Mouse (Mus musculus) spleen, adult 2 months (tissue): ENCODE results near the gene Pfkfb2.

ENCODE experiments used
- CTCF ChIP-seq: fragments of 200-500 bp; IDR thresholded peaks from 2 replicates; pipeline ENCODE4 v1.5.1; 2011; ENCODE audit warnings: mild to moderate bottlenecking, inconsistent platforms; ENCODE audit not compliant: insufficient read depth, insufficient read length, insufficient replicate concordance; ENCODE audit errors: extremely low read depth
- POLR2A ChIP-seq: fragments of 200-500 bp; IDR thresholded peaks from 2 replicates; pipeline ENCODE4 v1.6.1; 2011; ENCODE audit warnings: low read depth, low read length, inconsistent platforms

DNA sequence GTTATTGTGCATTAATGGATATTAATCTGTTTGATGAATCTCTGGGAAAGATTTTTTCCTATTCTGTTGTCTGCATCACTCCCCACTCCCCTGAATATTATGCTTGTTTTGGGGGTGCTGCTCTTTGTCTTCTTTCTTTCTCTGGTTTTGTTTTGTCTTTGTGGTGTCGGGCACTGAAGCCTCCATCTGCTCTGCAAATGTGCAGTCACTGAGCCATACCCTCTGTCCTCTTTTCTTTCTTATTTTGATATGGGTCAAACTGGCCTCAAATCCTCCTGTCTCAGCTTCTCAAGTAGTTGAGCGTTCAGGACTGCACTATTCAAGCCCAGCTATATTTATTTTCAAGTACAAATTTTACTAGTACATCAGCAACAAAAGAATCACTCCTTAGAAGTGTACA, 46.2 kb upstream of the Pfkfb2 start:
- TF ChIP-seq CTCF (no peak), POLR2A (no peak)
